Mouse (Mus musculus) natural killer cell, adult 2 months (primary cell): ENCODE data around the gene Cysltr1.

Experiments used
- DNase-seq, 2 experiments: peaks; one replicate each; pipeline ENCODE4 v3.0.0; 2022; ENCODE audit warnings: low spot score in 2 of 2

The Cysltr1 gene

GRCm38 (mm10) chrX:106603386-106603785, at the start of gene Cysltr1:
Gene Cysltr1, minus strand, starts transcription at chrX:106603679.
- DNase-seq, result no peak

GRCm38 (mm10) chrX:106634799-106635541, 31.5 kb upstream of the Cysltr1 start:
- no peak for DNase-seq

- no peak for DNase-seq
Measured at GRCm38 (mm10) chrX:106633543-106633942, 30.1 kb upstream of the Cysltr1 start.

- no peak for DNase-seq
Measured at GRCm38 (mm10) chrX:106628514-106628913, 25.0 kb upstream of the Cysltr1 start.

- no peak for DNase-seq
Measured at GRCm38 (mm10) chrX:106623667-106624066, 20.2 kb upstream of the Cysltr1 start.

- DNase-seq, result no peak
Measured at GRCm38 (mm10) chrX:106622512-106622911, 19.0 kb upstream of the Cysltr1 start.

- DNase-seq, result no peak
Measured at GRCm38 (mm10) chrX:106602574-106603258, 763 bp downstream of the Cysltr1 start.

GRCm38 (mm10) chrX:106595904-106596303, 7.6 kb downstream of the Cysltr1 start:
- DNase-seq, result no peak

- DNase-seq, result no peak
Measured at GRCm38 (mm10) chrX:106593914-106594313, 9.6 kb downstream of the Cysltr1 start.

- no peak for DNase-seq
Measured at GRCm38 (mm10) chrX:106582886-106583285, 20.6 kb downstream of the Cysltr1 start, which contains the start of gene Gm5127. Gene Gm5127, plus strand, starts transcription at chrX:106583186.

- DNase-seq, result no peak
Measured at GRCm38 (mm10) chrX:106582197-106582596, 21.3 kb downstream of the Cysltr1 start.

- DNase-seq, result no peak
Measured at GRCm38 (mm10) chrX:106580410-106580809, 23.1 kb downstream of the Cysltr1 start.

- DNase-seq, result no peak
Measured at GRCm38 (mm10) chrX:106578966-106579365, 24.5 kb downstream of the Cysltr1 start.

- DNase-seq, result no peak
Measured at GRCm38 (mm10) chrX:106555457-106555856, 48.0 kb downstream of the Cysltr1 start.

GRCm38 (mm10) chrX:106536359-106536758, 67.1 kb downstream of the Cysltr1 start:
- no peak for DNase-seq
